Mouse (Mus musculus) ES-E14 (cell line): ENCODE data around the gene Slc35b3. TPM values are rescaled to one million over a fixed set of nuclear protein-coding genes. Genes with fewer than 3 reads are reported as not detected.
A peak's percentile ranks its signal among the peaks of the same experiment; 100 is the strongest.

Source experiments
- DNase-seq: peaks from one replicate; pipeline ENCODE4 v3.0.0-alpha.2; 2013; ENCODE audit warnings: low read depth, low spot score
- H3K27ac ChIP-seq: 2 replicates; pipeline ENCODE4 v1.5.1; 2012; ENCODE audit warnings: low read depth, mild to moderate bottlenecking, low read length, moderate library complexity, mixed read lengths; ENCODE audit not compliant: poor library complexity, insufficient read depth, severe bottlenecking
- H3K36me3 ChIP-seq: 2 replicates; pipeline ENCODE4 v1.6.1; 2012; ENCODE audit warnings: mild to moderate bottlenecking, low read length, moderate library complexity, mixed read lengths; ENCODE audit not compliant: control insufficient read depth, poor library complexity, insufficient read depth, severe bottlenecking
- H3K4me1 ChIP-seq, 2 experiments: fragments of 150-350 bp in 1 of 2; sonication (generic) in 1 of 2; 2 replicates each; pipeline ENCODE4 v1.6.1; 2012; ENCODE audit warnings: low read length in 2 of 2, mild to moderate bottlenecking in 1 of 2, mixed read lengths in 1 of 2; ENCODE audit not compliant: control insufficient read depth in 2 of 2, insufficient read depth in 2 of 2, poor library complexity in 1 of 2
- H3K4me3 ChIP-seq, 2 experiments: fragments of 150-350 bp in 1 of 2; sonication (generic) in 1 of 2; 2 replicates each; pipeline ENCODE4 v1.5.1; 2012; ENCODE audit warnings: low read length in 2 of 2, low read depth in 1 of 2, mild to moderate bottlenecking in 1 of 2, mixed read lengths in 1 of 2; ENCODE audit not compliant: insufficient read depth in 1 of 2, poor library complexity in 1 of 2, severe bottlenecking in 1 of 2
- H3K9ac ChIP-seq: 2 replicates; pipeline ENCODE4 v1.6.1; 2012; ENCODE audit warnings: low read depth, mild to moderate bottlenecking, low read length, mixed read lengths; ENCODE audit not compliant: poor library complexity, insufficient read depth, severe bottlenecking
- H3K9me3 ChIP-seq: fragments of 150-350 bp; sonication (generic); 2 replicates; pipeline ENCODE4 v1.6.1; 2012; ENCODE audit warnings: low read depth, mild to moderate bottlenecking, low read length; ENCODE audit not compliant: control insufficient read depth, insufficient read depth
- CHD2 ChIP-seq: IDR thresholded peaks from 2 replicates; pipeline ENCODE4 v1.6.1; 2014; ENCODE audit warnings: mild to moderate bottlenecking, low read depth, low read length, inconsistent platforms
- HCFC1 ChIP-seq: IDR thresholded peaks from 2 replicates; pipeline ENCODE4 v1.6.1; 2012; ENCODE audit warnings: low read length, inconsistent platforms, borderline replicate concordance; ENCODE audit not compliant: insufficient read depth
- MAFK ChIP-seq: IDR thresholded peaks from 2 replicates; pipeline ENCODE4 v1.6.1; 2014; ENCODE audit warnings: mild to moderate bottlenecking, low read depth, low read length, inconsistent platforms; ENCODE audit not compliant: insufficient read depth
- ZC3H11A ChIP-seq: IDR thresholded peaks from 2 replicates; pipeline ENCODE4 v1.6.1; 2012; ENCODE audit warnings: low read depth, mild to moderate bottlenecking, inconsistent platforms, low read length, borderline replicate concordance
- ZNF384 ChIP-seq: IDR thresholded peaks from 2 replicates; pipeline ENCODE4 v1.6.1; 2012; ENCODE audit warnings: low read depth, low read length, inconsistent platforms
- in situ Hi-C, 2 experiments: fragments of 600-800 bp; cut with MboI; formaldehyde crosslinking; loops; one replicate each; pipeline ENCODE4 v1.15.1; 2025; ENCODE audit warnings: low sequenced_read_pairs in 2 of 2, inconsistent platforms in 1 of 2; ENCODE audit not compliant: unreplicated experiment in 2 of 2
- total RNA-seq: library from RNA; depleted of rRNA; stranded (reverse); fragments of 300-350 nt; gene quantifications from 2 replicates; pipeline ENCODE4 v1.2.3, GENCODE M21; 2012; rRNA removed

Gene Slc35b3
- 20.3 and 23.0 TPM in 2 replicates for total RNA-seq

- TF ChIP-seq ZC3H11A (no peak), MAFK (no peak), HCFC1 (0 out of 2 replicates have a peak, but pooled peaks have one; percentile 46), ZNF384 (no peak), CHD2 (no peak)
- no peaks in the 10 kb centered on the region for H3K9me3 ChIP-seq
- peak within 1 kb of the TSS; percentile 76 to 82 for H3K4me3 ChIP-seq
- DNase-seq = peak; percentile 66
- peaks cover 0 to 6% of the 10 kb centered on the region in 2 experiments; a peak in 1 of 4 replicates for H3K4me1 ChIP-seq
- no peak within 1 kb of the TSS for H3K27ac ChIP-seq
- H3K9ac ChIP-seq = peak within 1 kb of the TSS; percentile 78
- peaks cover 2% of the 10 kb centered on the region; the same call in 1 of the 2 replicates for H3K36me3 ChIP-seq
- in situ Hi-C loops = no loop called here
These were observed at the start of gene Slc35b3 for GRCm38 (mm10) chr13:38960063-38961050. Slc35b3 (minus strand) TSS chr13:38960875.

- H3K4me3 ChIP-seq = no peak overlapping the region
- H3K9ac ChIP-seq = no peak overlapping the region
- DNase-seq = no peak
- no peak overlapping the region for H3K27ac ChIP-seq
- no peak for TF ChIP-seq ZC3H11A
- TF ChIP-seq ZNF384 = no peak
- TF ChIP-seq HCFC1 = no peak
- no peak for TF ChIP-seq CHD2
- no peak for TF ChIP-seq MAFK
- no peaks in the 10 kb centered on the region for H3K9me3 ChIP-seq
- in situ Hi-C loops = no loop called here
- H3K4me1 ChIP-seq = no peaks in the 10 kb centered on the region
- no peaks in the 10 kb centered on the region for H3K36me3 ChIP-seq
These were observed 49.6 kb upstream of the Slc35b3 start for GRCm38 (mm10) chr13:39010280-39010679.

- Histone ChIP-seq H3K4me1 (no peaks in the 10 kb centered on the region), H3K9me3 (no peaks in the 10 kb centered on the region), H3K9ac (no peak overlapping the region), H3K27ac (no peak overlapping the region), H3K4me3 (no peak overlapping the region), H3K36me3 (no peaks in the 10 kb centered on the region)
- no peak for DNase-seq
- TF ChIP-seq MAFK = no peak
- in situ Hi-C loops = no loop called here
These were observed 42.6 kb upstream of the Slc35b3 start for GRCm38 (mm10) chr13:39003101-39003762.

- no peak overlapping the region for H3K27ac ChIP-seq
- DNase-seq = no peak
These were observed 41.7 kb upstream of the Slc35b3 start for GRCm38 (mm10) chr13:39002424-39002823.

More at GRCm38 (mm10) chr13:39002424-39002823, 41.7 kb upstream of the Slc35b3 start:
- no peaks in the 10 kb centered on the region for H3K36me3 ChIP-seq
- H3K9me3 ChIP-seq = no peaks in the 10 kb centered on the region
- no peak for TF ChIP-seq ZNF384
- in situ Hi-C loops = no loop called here
- H3K4me3 ChIP-seq = no peak overlapping the region
- H3K4me1 ChIP-seq = no peaks in the 10 kb centered on the region
- no peak overlapping the region for H3K9ac ChIP-seq
